Mouse (Mus musculus): ENCODE results near the gene Tfb2m. TPM values are rescaled to one million over a fixed set of nuclear protein-coding genes. Genes with fewer than 3 reads are reported as not detected.
"Not testable (repeated sequence)": the region's sequence is repeated elsewhere in the genome, so short reads cannot be mapped to it uniquely, and the experiment has no call there.

Gene Tfb2m
- total RNA-seq (2014; fragmentation: Nextera tagmentation): 29.4 and 39.8 TPM in 2 replicates
- total RNA-seq (2017): 40.5 and 51.9 TPM in 2 replicates
- 9.0 and 9.7 TPM in 2 replicates for polyA plus RNA-seq (2012)

DNA sequence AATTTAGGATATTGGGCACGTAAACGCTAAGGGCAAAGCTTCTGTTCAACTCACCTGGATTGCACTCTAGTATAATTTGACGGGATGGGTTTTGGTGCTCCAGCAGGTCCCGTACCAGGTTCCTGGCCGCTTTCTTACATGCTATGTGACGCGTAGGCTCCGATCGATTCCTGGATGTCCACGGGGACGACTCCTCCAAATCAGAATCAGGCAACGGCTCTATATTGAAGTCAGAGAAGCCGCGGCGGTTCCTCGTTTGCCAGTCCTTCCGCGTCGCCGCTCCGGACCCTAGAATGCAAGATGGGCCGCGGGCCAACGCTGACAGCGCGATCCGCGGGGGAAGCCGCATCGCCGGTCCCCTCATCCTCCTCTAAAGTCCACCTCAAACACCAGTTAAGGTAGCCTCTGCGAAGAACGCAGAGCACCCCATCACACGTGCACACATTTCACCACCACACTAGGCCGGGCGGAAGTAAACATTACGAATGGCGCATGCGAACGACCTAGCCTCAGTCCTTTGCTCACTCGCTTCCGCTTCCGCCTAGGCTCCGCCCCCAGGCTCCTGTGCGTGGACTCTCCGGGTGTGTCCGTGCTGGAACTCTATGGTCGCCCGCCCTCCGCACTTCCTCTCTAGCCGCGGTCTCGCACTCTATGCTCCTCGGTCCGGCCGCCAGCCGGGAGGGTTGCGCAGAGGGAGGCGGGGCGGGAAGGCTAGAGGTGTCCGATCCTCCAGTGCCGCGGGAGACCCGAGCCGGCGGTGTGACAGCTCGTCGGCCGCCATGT, at the start of gene Tfb2m, which contains the start of gene Cnst:
Gene Tfb2m, minus strand, starts transcription at position 500 of the 783 bp plus-strand sequence.
Gene Cnst, plus strand, starts transcription at position 603 of the 783 bp plus-strand sequence.
- peak; percentile 97 for ATAC-seq (ENCODE audit: extremely low read depth, insufficient number of reproducible peaks, low FRiP score, poor library complexity, severe bottlenecking)
- peak; percentile 80 for DNase-seq (ENCODE audit: low spot score)
- H3K9me3 ChIP-seq (replicated peaks); H3K27me3 ChIP-seq (ENCODE audit: insufficient read depth, low read length): not testable (repeated sequence)
- Histone ChIP-seq H3K4me3 (ENCODE audit: low read depth, low read length) (peak within 1 kb of the TSS; percentile 87), H3K36me3 (replicated peaks) (peaks cover 49% of the 10 kb centered on the region), H3K4me1 (ENCODE audit: insufficient read depth, low read depth, low read length) (peaks cover 61% of the 10 kb centered on the region)

DNA sequence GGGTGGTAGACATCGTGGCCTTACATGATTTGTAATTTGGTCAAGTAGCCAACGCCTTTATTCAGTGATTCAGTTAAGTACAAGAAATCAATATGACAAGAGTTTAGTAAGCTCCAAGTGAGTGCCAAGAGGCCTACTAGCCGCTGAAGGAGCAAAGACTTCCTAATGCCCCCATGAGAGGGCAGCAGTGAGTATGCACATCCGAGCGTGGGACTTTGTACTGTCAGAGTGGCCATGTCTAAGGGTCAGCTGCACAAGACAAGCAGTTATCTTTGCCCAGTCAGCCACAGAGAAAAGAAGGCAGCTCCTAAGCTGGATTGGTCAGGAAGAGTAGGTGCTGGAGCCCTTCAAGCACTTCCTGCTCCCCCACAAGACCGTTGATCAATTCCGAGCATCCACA, 46.9 kb upstream of the Tfb2m start:
- ATAC-seq (ENCODE audit: extremely low read depth, insufficient number of reproducible peaks, low FRiP score, poor library complexity, severe bottlenecking) (no peak), DNase-seq (ENCODE audit: low spot score) (no peak)
- H3K4me1 ChIP-seq (ENCODE audit: insufficient read depth, low read depth, low read length): peaks cover 20% of the 10 kb centered on the region
- no peaks in the 10 kb centered on the region for H3K27me3 ChIP-seq (ENCODE audit: insufficient read depth, low read length)
- H3K36me3 ChIP-seq (replicated peaks): peaks cover 79% of the 10 kb centered on the region
- no peak overlapping the region for H3K4me3 ChIP-seq (ENCODE audit: low read depth, low read length)
- no peaks in the 10 kb centered on the region for H3K9me3 ChIP-seq (replicated peaks)
- 0 out of 2 replicates have a peak, but pooled peaks have one; percentile 16 for TF ChIP-seq CTCF (IDR thresholded peaks at IDR 0.05; ENCODE audit: low read depth, low read length)
- no peak for TF ChIP-seq POLR2AphosphoS5 (IDR thresholded peaks at IDR 0.05; ENCODE audit: insufficient replicate concordance, low read depth, low read length)

DNA sequence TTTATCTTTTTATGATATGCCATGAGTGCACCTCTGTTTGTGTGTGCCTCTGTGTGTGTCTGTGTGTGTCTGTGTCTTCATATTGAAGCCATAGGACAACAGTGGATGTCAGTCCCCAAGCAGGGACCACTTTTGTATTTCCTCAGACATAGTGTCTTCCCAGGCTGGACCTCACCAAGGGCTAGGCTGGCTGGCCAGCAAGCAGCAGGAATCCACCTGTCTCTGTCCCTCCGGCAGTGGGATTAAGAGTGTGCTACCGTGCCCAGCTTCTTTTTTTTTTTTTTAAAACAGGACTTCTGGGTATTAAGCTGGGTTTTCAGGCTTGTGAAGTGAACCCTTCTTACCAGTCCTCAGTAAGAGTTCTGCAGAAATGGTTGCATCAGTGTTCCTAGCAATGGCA, 46.1 kb upstream of the Tfb2m start:
- no peak overlapping the region for H3K4me3 ChIP-seq (ENCODE audit: low read depth, low read length)
- no peak for ATAC-seq (ENCODE audit: extremely low read depth, insufficient number of reproducible peaks, low FRiP score, poor library complexity, severe bottlenecking)
- H3K9me3 ChIP-seq (replicated peaks): no peaks in the 10 kb centered on the region
- H3K27me3 ChIP-seq (ENCODE audit: insufficient read depth, low read length): no peaks in the 10 kb centered on the region
- no peak for TF ChIP-seq POLR2AphosphoS5 (IDR thresholded peaks at IDR 0.05; ENCODE audit: insufficient replicate concordance, low read depth, low read length)
- no peak for TF ChIP-seq CTCF (IDR thresholded peaks at IDR 0.05; ENCODE audit: low read depth, low read length)
- H3K4me1 ChIP-seq (ENCODE audit: insufficient read depth, low read depth, low read length): peaks cover 25% of the 10 kb centered on the region
- DNase-seq (ENCODE audit: low spot score): no peak
- peaks cover 78% of the 10 kb centered on the region for H3K36me3 ChIP-seq (replicated peaks)

DNA sequence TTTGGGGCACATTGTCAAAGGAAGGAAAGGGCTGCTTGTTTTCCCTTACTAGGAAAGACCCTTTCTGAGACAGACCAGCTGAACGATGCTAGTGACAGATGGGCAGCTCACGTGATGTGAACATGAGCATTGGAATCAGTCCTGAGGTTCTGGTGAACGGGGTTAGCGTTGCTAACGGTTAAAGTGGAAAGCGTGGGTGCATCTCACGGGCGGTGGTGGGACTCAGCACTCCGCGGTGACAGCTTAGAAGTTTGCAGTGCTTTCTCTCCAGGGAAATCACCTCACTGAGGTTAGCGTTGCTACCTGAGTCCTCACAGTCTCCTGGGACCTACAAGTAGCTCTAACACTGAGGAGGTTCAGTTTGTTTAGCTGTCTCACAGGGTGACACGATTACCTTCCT, 45.6 kb upstream of the Tfb2m start:
- DNase-seq (ENCODE audit: low spot score): no peak
- H3K4me3 ChIP-seq (ENCODE audit: low read depth, low read length): no peak overlapping the region
- ATAC-seq (ENCODE audit: extremely low read depth, insufficient number of reproducible peaks, low FRiP score, poor library complexity, severe bottlenecking): no peak
- no peak for TF ChIP-seq TAL1 (conservative IDR thresholded peaks at IDR 0.05; ENCODE audit: low read depth, low read length)
- no peak for TF ChIP-seq POLR2AphosphoS5 (IDR thresholded peaks at IDR 0.05; ENCODE audit: insufficient replicate concordance, low read depth, low read length)
- no peak for TF ChIP-seq GATA1 (IDR thresholded peaks at IDR 0.05; ENCODE audit: borderline replicate concordance, low read length)
- TF ChIP-seq CTCF (IDR thresholded peaks at IDR 0.05; ENCODE audit: low read depth, low read length): no peak
- TF ChIP-seq GATA2 (IDR thresholded peaks at IDR 0.05; ENCODE audit: borderline replicate concordance, low read depth, low read length): no peak
- H3K36me3 ChIP-seq (replicated peaks): peaks cover 74% of the 10 kb centered on the region
- peaks cover 30% of the 10 kb centered on the region for H3K4me1 ChIP-seq (ENCODE audit: insufficient read depth, low read depth, low read length)
- H3K27me3 ChIP-seq (ENCODE audit: insufficient read depth, low read length): no peaks in the 10 kb centered on the region
- H3K9me3 ChIP-seq (replicated peaks): no peaks in the 10 kb centered on the region

DNA sequence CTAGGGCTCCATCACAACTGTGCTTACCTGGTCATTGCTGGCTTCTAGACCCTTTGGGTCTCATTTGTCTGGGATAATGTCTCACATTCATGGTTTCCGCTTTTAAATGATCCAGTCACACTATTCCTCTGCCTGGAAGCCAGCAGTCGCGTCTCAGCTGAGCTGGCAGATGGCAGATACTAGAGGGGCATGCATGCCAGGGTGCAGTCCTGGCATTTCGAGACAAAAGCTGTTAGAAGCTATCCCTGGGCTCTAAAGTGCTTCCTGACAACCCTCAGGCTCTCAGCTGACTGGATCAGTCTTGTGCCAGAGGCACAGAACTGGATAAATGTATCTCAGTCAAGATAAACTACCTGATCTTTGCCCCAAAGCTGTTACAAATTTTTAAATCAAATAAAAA, 42.2 kb upstream of the Tfb2m start:
- Histone ChIP-seq H3K4me1 (ENCODE audit: insufficient read depth, low read depth, low read length) (peaks cover 57% of the 10 kb centered on the region), H3K36me3 (replicated peaks) (peaks cover 61% of the 10 kb centered on the region), H3K27me3 (ENCODE audit: insufficient read depth, low read length) (no peaks in the 10 kb centered on the region), H3K9me3 (replicated peaks) (no peaks in the 10 kb centered on the region), H3K4me3 (ENCODE audit: low read depth, low read length) (no peak overlapping the region)
- ATAC-seq (ENCODE audit: extremely low read depth, insufficient number of reproducible peaks, low FRiP score, poor library complexity, severe bottlenecking): no peak
- DNase-seq (ENCODE audit: low spot score): no peak
- TF ChIP-seq CTCF (IDR thresholded peaks at IDR 0.05; ENCODE audit: low read depth, low read length): no peak
- no peak for TF ChIP-seq GATA1 (IDR thresholded peaks at IDR 0.05; ENCODE audit: borderline replicate concordance, low read length)
- no peak for TF ChIP-seq GATA2 (IDR thresholded peaks at IDR 0.05; ENCODE audit: borderline replicate concordance, low read depth, low read length)
- TF ChIP-seq TAL1 (conservative IDR thresholded peaks at IDR 0.05; ENCODE audit: low read depth, low read length): no peak
- TF ChIP-seq POLR2AphosphoS5 (IDR thresholded peaks at IDR 0.05; ENCODE audit: insufficient replicate concordance, low read depth, low read length): no peak

DNA sequence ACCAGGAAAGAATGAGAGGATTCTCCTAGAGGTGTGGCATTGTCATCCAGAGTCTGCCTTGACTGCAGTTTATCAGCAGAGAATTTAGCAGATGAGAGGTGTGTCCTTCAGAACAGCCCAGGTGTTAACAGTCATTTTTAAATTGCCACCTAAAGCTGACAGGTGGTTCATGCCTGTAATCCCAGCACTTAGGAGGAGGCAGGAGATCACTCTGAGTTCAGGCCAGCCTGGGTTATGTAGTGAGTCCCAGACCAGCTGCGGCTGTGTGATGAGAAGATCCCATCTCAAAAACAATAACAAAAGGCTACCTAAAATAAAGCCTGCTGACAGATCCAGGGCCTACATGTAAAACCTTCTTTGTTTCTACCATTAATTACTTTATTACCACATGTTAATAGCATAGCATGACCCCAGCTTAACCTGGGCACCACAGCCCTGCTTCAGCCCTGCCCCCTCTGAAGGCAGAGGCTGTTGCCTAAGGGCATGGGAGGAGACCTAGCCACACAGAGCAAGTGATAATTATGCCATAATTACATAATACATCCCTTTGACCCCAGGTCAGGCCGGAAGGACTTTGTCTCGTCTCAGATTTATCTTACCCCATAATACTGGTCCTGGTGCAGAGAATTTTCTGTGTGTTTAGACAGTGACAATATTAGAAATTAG, 40.5 kb upstream of the Tfb2m start:
- peaks cover 70% of the 10 kb centered on the region for H3K4me1 ChIP-seq (ENCODE audit: insufficient read depth, low read depth, low read length)

More for the DNA sequence above, 40.5 kb upstream of the Tfb2m start:
- no peak for DNase-seq (ENCODE audit: low spot score)
- Histone ChIP-seq H3K9me3 (replicated peaks) (no peaks in the 10 kb centered on the region), H3K27me3 (ENCODE audit: insufficient read depth, low read length) (no peaks in the 10 kb centered on the region), H3K4me3 (ENCODE audit: low read depth, low read length) (no peak overlapping the region), H3K36me3 (replicated peaks) (peaks cover 50% of the 10 kb centered on the region)
- ATAC-seq (ENCODE audit: extremely low read depth, insufficient number of reproducible peaks, low FRiP score, poor library complexity, severe bottlenecking): no peak
- TF ChIP-seq POLR2AphosphoS5 (IDR thresholded peaks at IDR 0.05; ENCODE audit: insufficient replicate concordance, low read depth, low read length): no peak
- no peak for TF ChIP-seq GATA1 (IDR thresholded peaks at IDR 0.05; ENCODE audit: borderline replicate concordance, low read length)
- no peak for TF ChIP-seq GATA2 (IDR thresholded peaks at IDR 0.05; ENCODE audit: borderline replicate concordance, low read depth, low read length)
- TF ChIP-seq CTCF (IDR thresholded peaks at IDR 0.05; ENCODE audit: low read depth, low read length): no peak
- no peak for TF ChIP-seq TAL1 (conservative IDR thresholded peaks at IDR 0.05; ENCODE audit: low read depth, low read length)
